Mouse (Mus musculus) CH12.LX (cell line): ENCODE data around the gene Tiam1.

Experiments
- CHD2 ChIP-seq: IDR thresholded peaks from 2 replicates; pipeline ENCODE4 v1.6.1; 2011; ENCODE audit warnings: low read length, improper control_type of control experiment
- CTCF ChIP-seq, 2 experiments: IDR thresholded peaks in 1 of 2; conservative IDR thresholded peaks in 1 of 2; 2 replicates each; pipeline ENCODE4 v1.5.1; 2011 to 2012; ENCODE audit warnings: low read depth in 2 of 2, low read length in 2 of 2, improper control_type of control experiment in 1 of 2, inconsistent platforms in 1 of 2, mild to moderate bottlenecking in 1 of 2, moderate library complexity in 1 of 2
- ELF1 ChIP-seq: IDR thresholded peaks from 2 replicates; pipeline ENCODE4 v1.6.1; 2014; ENCODE audit warnings: low read depth, mild to moderate bottlenecking, inconsistent platforms, low read length, improper control_type of control experiment
- GABPA ChIP-seq: IDR thresholded peaks from 2 replicates; pipeline ENCODE4 v1.6.1; 2012; ENCODE audit warnings: low read depth, low read length, improper control_type of control experiment, inconsistent platforms; ENCODE audit not compliant: insufficient replicate concordance
- MYC ChIP-seq: IDR thresholded peaks from 2 replicates; pipeline ENCODE4 v1.6.1; 2011; ENCODE audit warnings: low read depth, mild to moderate bottlenecking, improper control_type of control experiment, low read length
- POLR2A ChIP-seq: IDR thresholded peaks from 2 replicates; pipeline ENCODE4 v1.6.1; 2011; ENCODE audit warnings: low read depth, mild to moderate bottlenecking, improper control_type of control experiment, low read length
- RCOR1 ChIP-seq: conservative IDR thresholded peaks from 2 replicates; pipeline ENCODE4 v1.6.1; 2012; ENCODE audit warnings: low read depth, mild to moderate bottlenecking, inconsistent platforms, low read length, improper control_type of control experiment
- TBP ChIP-seq: conservative IDR thresholded peaks from 2 replicates; pipeline ENCODE4 v1.6.1; 2011; ENCODE audit warnings: low read depth, low read length, improper control_type of control experiment
- ZC3H11A ChIP-seq: IDR thresholded peaks from 2 replicates; pipeline ENCODE4 v1.6.1; 2012; ENCODE audit warnings: low read depth, mild to moderate bottlenecking, inconsistent platforms, low read length, improper control_type of control experiment
- ZNF384 ChIP-seq: IDR thresholded peaks from 2 replicates; pipeline ENCODE4 v1.6.1; 2012; ENCODE audit warnings: low read depth, low read length, improper control_type of control experiment, inconsistent platforms

- TF ChIP-seq GABPA: no peak
- no peak for TF ChIP-seq MYC
- TF ChIP-seq TBP: no peak
- no peak for TF ChIP-seq ZNF384
- no peak for TF ChIP-seq CHD2
- TF ChIP-seq RCOR1: no peak
- no peak for TF ChIP-seq POLR2A
- no peak for TF ChIP-seq ZC3H11A
- no peak for TF ChIP-seq CTCF (conservative IDR thresholded peaks at IDR 0.05 in 1 of 2, IDR thresholded peaks at IDR 0.05 in 1 of 2; ENCODE audit: low read depth in 2 of 2, low read length in 2 of 2)
- TF ChIP-seq ELF1: no peak
Measured at GRCm38 (mm10) chr16:89950754-89951153, 192.8 kb downstream of the Tiam1 start.
